Mouse (Mus musculus) limb, embryonic 14.5 days (tissue): ENCODE data around the gene Impdh1. TPM values are rescaled to one million over a fixed set of nuclear protein-coding genes. Genes with fewer than 3 reads are reported as not detected.

Source experiments
- ATAC-seq: fragments of 200-750 bp; cut with Nextera tagmentation; 2 replicates; pipeline ENCODE4 v1.8.0; 2017; ENCODE audit warnings: low read depth, moderate number of reproducible peaks, moderate TSS enrichment; ENCODE audit not compliant: low FRiP score
- DNase-seq: peaks from one replicate; pipeline ENCODE4 v3.0.0-alpha.2; 2015; ENCODE audit warnings: low spot score
- H3K27ac ChIP-seq: fragments of 300-500 bp; sonication (generic); replicated peaks from 2 replicates; pipeline ENCODE4 v1.5.1; 2014; ENCODE audit warnings: low read depth, mild to moderate bottlenecking, low read length, moderate library complexity, mixed read lengths
- H3K27me3 ChIP-seq: fragments of 300-500 bp; sonication (generic); 2 replicates; pipeline ENCODE4 v1.6.1; 2014; ENCODE audit warnings: low read length, mixed read lengths; ENCODE audit not compliant: control insufficient read depth, insufficient read depth
- H3K36me3 ChIP-seq: fragments of 300-500 bp; sonication (generic); 2 replicates; pipeline ENCODE4 v1.6.1; 2014; ENCODE audit warnings: mild to moderate bottlenecking, low read length, moderate library complexity, mixed read lengths; ENCODE audit not compliant: control insufficient read depth, insufficient read depth
- H3K4me1 ChIP-seq: fragments of 300-500 bp; sonication (generic); 2 replicates; pipeline ENCODE4 v1.6.1; 2014; ENCODE audit warnings: antibody characterized with exemption, low read length, mixed read lengths; ENCODE audit not compliant: control insufficient read depth, insufficient read depth
- H3K4me2 ChIP-seq: fragments of 300-500 bp; sonication (generic); replicated peaks from 2 replicates; pipeline ENCODE4 v1.6.1; 2014; ENCODE audit warnings: low read depth, mild to moderate bottlenecking, low read length, moderate library complexity; ENCODE audit not compliant: severe bottlenecking
- H3K4me3 ChIP-seq: fragments of 300-500 bp; sonication (generic); replicated peaks from 2 replicates; pipeline ENCODE4 v1.5.1; 2014; ENCODE audit warnings: low read length
- H3K9ac ChIP-seq: fragments of 300-500 bp; sonication (generic); 2 replicates; pipeline ENCODE4 v1.6.1; 2014; ENCODE audit warnings: mild to moderate bottlenecking, low read depth, low read length, moderate library complexity; ENCODE audit not compliant: severe bottlenecking
- H3K9me3 ChIP-seq: fragments of 300-500 bp; sonication (generic); 2 replicates; pipeline ENCODE4 v1.6.1; 2016; ENCODE audit warnings: low read length; ENCODE audit not compliant: control insufficient read depth
- POLR2A ChIP-seq: fragments of 200-500 bp; IDR thresholded peaks from 2 replicates; pipeline ENCODE4 v1.8.0; 2012; ENCODE audit warnings: inconsistent platforms, mild to moderate bottlenecking, moderate library complexity, borderline replicate concordance; ENCODE audit not compliant: insufficient read depth, insufficient read length; ENCODE audit errors: extremely low read depth
- WGBS: fragments of 180-500 bp; shearing (Covaris S2); extraction: QIAGEN DNeasy Blood & Tissue Kit; methylation state at CpG from one replicate; pipeline ENCODE4 v1.1.7; 2014; 5-methylcytosine and 5-hydroxymethylcytosine counted together
- polyA plus RNA-seq, 2 experiments: library from polyadenylated mRNA; depleted of rRNA in 1 of 2; stranded (reverse) in 1 of 2; unstranded in 1 of 2; fragments of >200 nt; fragmentation: Nextera tagmentation in 1 of 2; extraction: Ambion mirVana in 1 of 2; gene quantifications; 2 replicates each; pipeline versions ENCODE4 v1.2.1 to v1.2.3; 2012 to 2014

The Impdh1 gene
- polyA plus RNA-seq, 2 experiments, result 42.1 to 46.6 TPM

- 90% methylated on average over 7 of the region's 8 CpGs for WGBS
- no peak for ATAC-seq
- no peak overlapping the region for H3K4me2 ChIP-seq
- no peaks in the 10 kb centered on the region; the same call in 1 of the 2 replicates for H3K4me1 ChIP-seq
- H3K27me3 ChIP-seq, result no peaks in the 10 kb centered on the region
- H3K9ac ChIP-seq, result no peak overlapping the region
- DNase-seq, result no peak
- peaks cover 38% of the 10 kb centered on the region for H3K36me3 ChIP-seq
- H3K27ac ChIP-seq, result no peak overlapping the region
- no peak for TF ChIP-seq POLR2A
- no peaks in the 10 kb centered on the region for H3K9me3 ChIP-seq
- no peak overlapping the region for H3K4me3 ChIP-seq
These were observed 14.2 kb downstream of the Impdh1 start for GRCm38 (mm10) chr6:29201988-29202387.

GRCm38 (mm10) chr6:29201341-29201740, 14.8 kb downstream of the Impdh1 start:
- no peak overlapping the region for H3K27ac ChIP-seq
- no peaks in the 10 kb centered on the region; the same call in 1 of the 2 replicates for H3K4me1 ChIP-seq
- 96% methylated on average over 5 of the region's 5 CpGs for whole genome bisulfite sequencing
- H3K9ac ChIP-seq, result no peak overlapping the region
- H3K9me3 ChIP-seq, result no peaks in the 10 kb centered on the region
- ATAC-seq (no peak), DNase-seq (no peak)
- TF ChIP-seq POLR2A, result no peak
- H3K36me3 ChIP-seq, result peaks cover 34% of the 10 kb centered on the region
- no peak overlapping the region for H3K4me3 ChIP-seq
- H3K27me3 ChIP-seq, result no peaks in the 10 kb centered on the region
- no peak overlapping the region for H3K4me2 ChIP-seq

- Histone ChIP-seq H3K36me3 (peaks cover 27% of the 10 kb centered on the region), H3K4me1 (no peaks in the 10 kb centered on the region; the same call in 1 of the 2 replicates), H3K27me3 (no peaks in the 10 kb centered on the region), H3K4me2 (no peak overlapping the region), H3K4me3 (no peak overlapping the region), H3K27ac (no peak overlapping the region), H3K9ac (no peak overlapping the region), H3K9me3 (no peaks in the 10 kb centered on the region)
- ATAC-seq, result no peak
- DNase-seq, result no peak
- no peak for TF ChIP-seq POLR2A
- WGBS, result 73% methylated on average over 3 of the region's 3 CpGs
These were observed 15.7 kb downstream of the Impdh1 start for GRCm38 (mm10) chr6:29200496-29200895.

GRCm38 (mm10) chr6:29199223-29199855, 16.8 kb downstream of the Impdh1 start:
- peak overlapping the region; percentile 24 for H3K4me3 ChIP-seq
- H3K9me3 ChIP-seq, result no peaks in the 10 kb centered on the region
- 40% methylated on average over 8 of the region's 8 CpGs for WGBS
- ATAC-seq (no peak), DNase-seq (no peak)
- H3K27ac ChIP-seq, result no peak overlapping the region
- H3K4me1 ChIP-seq, result no peaks in the 10 kb centered on the region; the same call in 1 of the 2 replicates
- peak overlapping the region; percentile 51 for H3K4me2 ChIP-seq
- peaks cover 21% of the 10 kb centered on the region for H3K36me3 ChIP-seq
- 0 out of 2 replicates have a peak overlapping the region, but pooled peaks have one; percentile 22 for H3K9ac ChIP-seq
- no peak for TF ChIP-seq POLR2A
- no peaks in the 10 kb centered on the region for H3K27me3 ChIP-seq

- WGBS, result 15% methylated on average over 25 of the region's 25 CpGs
- peaks cover 14% of the 10 kb centered on the region for H3K36me3 ChIP-seq
- no peaks in the 10 kb centered on the region for H3K27me3 ChIP-seq
- DNase-seq, result peak; percentile 95
- peak overlapping the region; percentile 22; the same call in 1 of the 2 replicates for H3K9ac ChIP-seq
- H3K4me3 ChIP-seq, result peak overlapping the region; percentile 24
- peak; percentile 89 for ATAC-seq
- no peak for TF ChIP-seq POLR2A
- no peaks in the 10 kb centered on the region for H3K9me3 ChIP-seq
- peak overlapping the region; percentile 51 for H3K4me2 ChIP-seq
- no peaks in the 10 kb centered on the region; the same call in 1 of the 2 replicates for H3K4me1 ChIP-seq
- H3K27ac ChIP-seq, result no peak overlapping the region
These were observed 17.6 kb downstream of the Impdh1 start for GRCm38 (mm10) chr6:29198309-29199222.
